Mouse (Mus musculus) liver, embryonic 14.5 days (tissue): ENCODE data around the gene 2010300C02Rik. TPM values are rescaled to one million over a fixed set of nuclear protein-coding genes. Genes with fewer than 3 reads are reported as not detected.

Source experiments
- ATAC-seq: fragments of 200-750 bp; cut with Nextera tagmentation; 2 replicates; pipeline ENCODE4 v1.8.0; 2017; ENCODE audit warnings: moderate number of reproducible peaks, mild to moderate bottlenecking, moderate library complexity; ENCODE audit not compliant: insufficient read depth
- DNase-seq, 3 experiments: peaks; one replicate each; pipeline ENCODE4 v3.0.0-alpha.2; 2012 to 2013; ENCODE audit warnings: low read depth in 3 of 3, low spot score in 3 of 3
- H3K27ac ChIP-seq: fragments of 300-500 bp; sonication (generic); 2 replicates; pipeline ENCODE4 v1.5.1; 2014; ENCODE audit warnings: moderate library complexity, mild to moderate bottlenecking, control low read depth, inconsistent platforms
- H3K27me3 ChIP-seq: fragments of 300-500 bp; sonication (generic); 2 replicates; pipeline ENCODE4 v1.6.1; 2014; ENCODE audit warnings: mild to moderate bottlenecking, low read length, moderate library complexity; ENCODE audit not compliant: control insufficient read depth, insufficient read depth
- H3K36me3 ChIP-seq: fragments of 300-500 bp; sonication (generic); replicated peaks from 2 replicates; pipeline ENCODE4 v1.6.1; 2014; ENCODE audit warnings: low read depth; ENCODE audit not compliant: control insufficient read depth, insufficient read depth
- H3K4me1 ChIP-seq, 2 experiments: fragments of 200-500 bp in 1 of 2; fragments of 300-500 bp in 1 of 2; sonication (generic) in 1 of 2; replicated peaks; 2 replicates each; pipeline ENCODE4 v1.6.1; 2012 to 2014; ENCODE audit warnings: antibody characterized with exemption in 1 of 2, inconsistent platforms in 1 of 2, low read length in 1 of 2; ENCODE audit not compliant: control insufficient read depth in 2 of 2, insufficient read depth in 2 of 2
- H3K4me2 ChIP-seq: fragments of 300-500 bp; sonication (generic); 2 replicates; pipeline ENCODE4 v1.6.1; 2014; ENCODE audit warnings: low read depth, mild to moderate bottlenecking, control low read depth, moderate library complexity
- H3K4me3 ChIP-seq, 2 experiments: fragments of 200-500 bp in 1 of 2; fragments of 300-500 bp in 1 of 2; sonication (generic) in 1 of 2; 2 replicates each; pipeline ENCODE4 v1.5.1; 2012 to 2014; ENCODE audit warnings: low read depth in 2 of 2, low read length in 2 of 2, mild to moderate bottlenecking in 2 of 2, control low read depth in 1 of 2, inconsistent platforms in 1 of 2, moderate library complexity in 1 of 2; ENCODE audit not compliant: insufficient read depth in 1 of 2
- H3K9ac ChIP-seq: fragments of 300-500 bp; sonication (generic); replicated peaks from 2 replicates; pipeline ENCODE4 v1.6.1; 2014; ENCODE audit warnings: mild to moderate bottlenecking, control low read depth, moderate library complexity
- H3K9me3 ChIP-seq: fragments of 300-500 bp; sonication (generic); 2 replicates; pipeline ENCODE4 v1.6.1; 2016; ENCODE audit warnings: low read length, mixed read lengths; ENCODE audit not compliant: control insufficient read depth
- CTCF ChIP-seq: IDR thresholded peaks from 2 replicates; pipeline ENCODE4 v1.5.1; 2016; ENCODE audit warnings: antibody characterized with exemption, low read depth, control low read depth
- EP300 ChIP-seq: IDR thresholded peaks from 2 replicates; pipeline ENCODE4 v1.6.1; 2016; ENCODE audit warnings: antibody characterized with exemption, low read depth
- WGBS: fragments of 180-500 bp; shearing (Covaris S2); extraction: QIAGEN DNeasy Blood & Tissue Kit; methylation state at CpG from one replicate; pipeline ENCODE4 v1.1.7; 2014; ENCODE audit not compliant: insufficient replicate concordance; 5-methylcytosine and 5-hydroxymethylcytosine counted together
- polyA plus RNA-seq, 2 experiments: library from polyadenylated mRNA; depleted of rRNA in 1 of 2; stranded (reverse) in 1 of 2; unstranded in 1 of 2; fragments of >200 nt; fragmentation: Nextera tagmentation in 1 of 2; extraction: Ambion mirVana in 1 of 2; gene quantifications; 2 replicates each; pipeline versions ENCODE4 v1.2.1 to v1.2.3; 2012 to 2014

Gene 2010300C02Rik
- polyA plus RNA-seq, 2 experiments, result 0.09 TPM; not detected in 1

- no peak for ATAC-seq
- WGBS, result 58% methylated on average over 8 of the region's 8 CpGs
These were observed 21.6 kb downstream of the 2010300C02Rik start for GRCm38 (mm10) chr1:37698186-37698839.

GRCm38 (mm10) chr1:37696918-37697317 is 23.0 kb downstream of the 2010300C02Rik start:
- Histone ChIP-seq H3K4me1 (no peaks in the 10 kb centered on the region), H3K27ac (no peak overlapping the region), H3K27me3 (no peaks in the 10 kb centered on the region), H3K4me2 (no peak overlapping the region), H3K9me3 (no peaks in the 10 kb centered on the region), H3K9ac (no peak overlapping the region), H3K36me3 (no peaks in the 10 kb centered on the region), H3K4me3 (no peak overlapping the region)
- DNase-seq, result no peak
- no peak for ATAC-seq
- TF ChIP-seq EP300 (no peak), CTCF (no peak)
- 56% methylated on average over 3 of the region's 3 CpGs for WGBS

More at GRCm38 (mm10) chr1:37698186-37698839, 21.6 kb downstream of the 2010300C02Rik start:
- no peak for DNase-seq
- Histone ChIP-seq H3K9ac (no peak overlapping the region), H3K27me3 (no peaks in the 10 kb centered on the region), H3K9me3 (no peaks in the 10 kb centered on the region), H3K4me1 (no peaks in the 10 kb centered on the region), H3K36me3 (no peaks in the 10 kb centered on the region), H3K27ac (no peak overlapping the region), H3K4me2 (no peak overlapping the region), H3K4me3 (no peak overlapping the region)
- TF ChIP-seq EP300 (no peak), CTCF (no peak)

GRCm38 (mm10) chr1:37695732-37696131 is 24.2 kb downstream of the 2010300C02Rik start:
- no peak overlapping the region for H3K4me2 ChIP-seq
- TF ChIP-seq EP300 (no peak), CTCF (no peak)
- no peak overlapping the region for H3K4me3 ChIP-seq
- no peak overlapping the region for H3K27ac ChIP-seq
- no peaks in the 10 kb centered on the region for H3K4me1 ChIP-seq
- H3K36me3 ChIP-seq, result no peaks in the 10 kb centered on the region
- H3K9me3 ChIP-seq, result no peaks in the 10 kb centered on the region
- no peak for DNase-seq
- no peak overlapping the region for H3K9ac ChIP-seq
- WGBS, result 61% methylated on average over 9 of the region's 9 CpGs
- no peaks in the 10 kb centered on the region for H3K27me3 ChIP-seq
- ATAC-seq, result no peak

- TF ChIP-seq EP300 (no peak), CTCF (no peak)
- Histone ChIP-seq H3K4me1 (no peaks in the 10 kb centered on the region), H3K9ac (no peak overlapping the region), H3K9me3 (no peaks in the 10 kb centered on the region), H3K36me3 (no peaks in the 10 kb centered on the region), H3K27me3 (no peaks in the 10 kb centered on the region), H3K27ac (no peak overlapping the region), H3K4me3 (no peak overlapping the region), H3K4me2 (no peak overlapping the region)
- DNase-seq (no peak), ATAC-seq (no peak)
- 32% methylated on average over 8 of the region's 8 CpGs for WGBS
These were observed 25.5 kb downstream of the 2010300C02Rik start for GRCm38 (mm10) chr1:37694417-37694816.

- WGBS, result 31% methylated on average over 8 of the region's 8 CpGs
- no peak overlapping the region for H3K9ac ChIP-seq
- no peak overlapping the region for H3K4me2 ChIP-seq
- H3K4me3 ChIP-seq, result no peak overlapping the region
- TF ChIP-seq EP300 (no peak), CTCF (no peak)
- H3K27me3 ChIP-seq, result no peaks in the 10 kb centered on the region
- ATAC-seq, result no peak
- no peaks in the 10 kb centered on the region for H3K36me3 ChIP-seq
- H3K27ac ChIP-seq, result no peak overlapping the region
- H3K4me1 ChIP-seq, result no peaks in the 10 kb centered on the region
- no peak for DNase-seq
- H3K9me3 ChIP-seq, result no peaks in the 10 kb centered on the region
These were observed 28.7 kb downstream of the 2010300C02Rik start for GRCm38 (mm10) chr1:37691179-37691578.
